Mouse (Mus musculus) spleen, adult 2 months (tissue): ENCODE measurements around the gene Zbtb12. TPM values are rescaled to one million over a fixed set of nuclear protein-coding genes. Genes with fewer than 3 reads are reported as not detected.

Experiments
- DNase-seq, 2 experiments: peaks; one replicate each; pipeline versions ENCODE4 v3.0.0 to v3.0.0-alpha.2; 2012 to 2021; ENCODE audit warnings: low spot score in 2 of 2, low read depth in 1 of 2
- H3K27ac ChIP-seq: fragments of 200-500 bp; 2 replicates; pipeline ENCODE4 v1.5.1; 2012; ENCODE audit warnings: low read length, inconsistent platforms; ENCODE audit not compliant: insufficient read depth
- H3K27me3 ChIP-seq: fragments of 200-500 bp; 2 replicates; pipeline ENCODE4 v1.6.1; 2012; ENCODE audit warnings: mild to moderate bottlenecking, moderate library complexity, low read length, inconsistent platforms; ENCODE audit not compliant: control insufficient read depth, insufficient read depth
- H3K36me3 ChIP-seq: fragments of 200-500 bp; 2 replicates; pipeline ENCODE4 v1.6.1; 2012; ENCODE audit warnings: mild to moderate bottlenecking, low read length, inconsistent platforms; ENCODE audit not compliant: control insufficient read depth, insufficient read depth
- H3K4me1 ChIP-seq: fragments of 200-500 bp; 2 replicates; pipeline ENCODE4 v1.6.1; 2011; ENCODE audit warnings: inconsistent platforms; ENCODE audit not compliant: control insufficient read depth, insufficient read depth, insufficient read length
- H3K4me3 ChIP-seq: fragments of 200-500 bp; 2 replicates; pipeline ENCODE4 v1.5.1; 2011; ENCODE audit warnings: mild to moderate bottlenecking, inconsistent platforms; ENCODE audit not compliant: insufficient read depth, insufficient read length; ENCODE audit errors: extremely low read depth
- CTCF ChIP-seq: fragments of 200-500 bp; IDR thresholded peaks from 2 replicates; pipeline ENCODE4 v1.5.1; 2011; ENCODE audit warnings: mild to moderate bottlenecking, inconsistent platforms; ENCODE audit not compliant: insufficient read depth, insufficient read length, insufficient replicate concordance; ENCODE audit errors: extremely low read depth
- POLR2A ChIP-seq: fragments of 200-500 bp; IDR thresholded peaks from 2 replicates; pipeline ENCODE4 v1.6.1; 2011; ENCODE audit warnings: low read depth, low read length, inconsistent platforms
- WGBS: fragments of 180-500 bp; shearing (Covaris S2); methylation state at CpG from one replicate; pipeline ENCODE4 v1.1.7; 2018; 5-methylcytosine and 5-hydroxymethylcytosine counted together
- polyA plus RNA-seq: library from polyadenylated mRNA; depleted of rRNA; stranded (reverse); fragments of >200 nt; gene quantifications from 2 replicates; pipeline ENCODE4 v1.2.3, GENCODE M21; 2012; rRNA removed

Zbtb12 gene
- polyA plus RNA-seq, 1 experiment: 12.0 TPM

DNA sequence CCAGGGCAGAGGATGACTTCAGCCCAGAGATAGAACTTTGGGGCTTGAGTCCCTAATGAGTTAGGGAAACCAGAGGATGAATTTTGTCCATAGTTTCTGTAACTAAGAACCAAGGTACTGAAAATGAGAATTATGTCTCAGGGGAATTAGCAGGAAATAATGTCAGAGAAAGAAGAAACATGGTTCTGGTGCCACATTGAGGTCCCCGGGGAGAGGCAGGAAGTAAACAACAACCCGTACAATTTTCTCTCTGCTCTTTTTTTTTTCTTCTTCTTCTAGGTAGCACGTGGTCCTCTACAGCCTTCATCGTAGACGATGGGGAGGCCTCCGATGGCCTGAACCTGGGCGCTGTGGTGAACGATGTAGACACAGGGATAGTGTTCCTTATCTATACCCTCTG lies 53.0 kb downstream of the Zbtb12 start:
- peak; percentile 49 to 68 for DNase-seq
- Histone ChIP-seq H3K27ac (peak overlapping the region; percentile 79), H3K4me1 (peaks cover 5% of the 10 kb centered on the region; the same call in 1 of the 2 replicates), H3K4me3 (peak overlapping the region; percentile 82), H3K36me3 (peaks cover 14% of the 10 kb centered on the region), H3K27me3 (no peaks in the 10 kb centered on the region)
- no peak for TF ChIP-seq CTCF
- no peak for TF ChIP-seq POLR2A
- 26% methylated on average over 8 of the region's 8 CpGs for WGBS

GRCm38 (mm10) chr17:34934031-34934430 lies 54.7 kb downstream of the Zbtb12 start:
- DNase-seq: no peak
- Histone ChIP-seq H3K4me1 (peaks cover 5% of the 10 kb centered on the region; the same call in 1 of the 2 replicates), H3K36me3 (peaks cover 15% of the 10 kb centered on the region), H3K27ac (no peak overlapping the region), H3K4me3 (no peak overlapping the region), H3K27me3 (no peaks in the 10 kb centered on the region)
- no peak for TF ChIP-seq POLR2A
- WGBS: 92% methylated on average over 24 of the region's 24 CpGs

DNA sequence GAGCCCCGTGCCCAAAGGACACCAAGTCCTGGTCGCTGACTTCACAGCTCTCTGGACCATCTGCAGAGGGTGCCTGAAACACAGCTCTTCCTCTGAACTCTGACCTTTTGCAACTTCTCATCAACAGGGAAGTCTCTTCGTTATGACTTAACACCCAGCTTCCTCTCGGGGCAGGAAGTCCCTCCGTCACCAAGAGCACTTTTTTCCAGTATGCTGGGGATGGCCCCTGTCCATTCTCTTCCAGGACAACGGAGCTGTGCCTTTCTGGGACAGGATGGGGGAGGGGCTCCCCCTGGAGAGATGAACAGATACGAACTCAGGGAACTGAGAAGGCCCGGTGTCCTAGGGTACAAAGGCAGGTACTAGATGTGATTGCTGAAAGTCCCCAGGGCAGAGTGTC lies 55.5 kb downstream of the Zbtb12 start:
- 59% methylated on average over 8 of the region's 8 CpGs for WGBS

GRCm38 (mm10) chr17:34937960-34938505 lies 58.8 kb downstream of the Zbtb12 start:
- WGBS: 83% methylated on average over 6 of the region's 6 CpGs
- no peak for TF ChIP-seq POLR2A
- TF ChIP-seq CTCF: no peak
- DNase-seq: no peak
- Histone ChIP-seq H3K27me3 (no peaks in the 10 kb centered on the region), H3K27ac (no peak overlapping the region), H3K4me3 (no peak overlapping the region), H3K36me3 (peaks cover 15% of the 10 kb centered on the region), H3K4me1 (no peaks in the 10 kb centered on the region)

More for the DNA sequence above, 55.5 kb downstream of the Zbtb12 start:
- H3K27ac ChIP-seq: no peak overlapping the region
- no peaks in the 10 kb centered on the region for H3K27me3 ChIP-seq
- H3K4me1 ChIP-seq: peaks cover 5% of the 10 kb centered on the region; the same call in 1 of the 2 replicates
- H3K4me3 ChIP-seq: no peak overlapping the region
- peaks cover 15% of the 10 kb centered on the region for H3K36me3 ChIP-seq
- no peak for DNase-seq
- TF ChIP-seq CTCF: no peak
- no peak for TF ChIP-seq POLR2A

- 54% methylated on average over 15 of the region's 15 CpGs for WGBS
- H3K36me3 ChIP-seq: peaks cover 2% of the 10 kb centered on the region; the same call in 1 of the 2 replicates
- no peaks in the 10 kb centered on the region for H3K27me3 ChIP-seq
- no peaks in the 10 kb centered on the region for H3K4me1 ChIP-seq
- no peak for TF ChIP-seq CTCF
- no peak for TF ChIP-seq POLR2A
- no peak for DNase-seq
- H3K4me3 ChIP-seq: peak overlapping the region; percentile 24
- H3K27ac ChIP-seq: peak overlapping the region; percentile 48
Measured at GRCm38 (mm10) chr17:34941344-34942041, 62.2 kb downstream of the Zbtb12 start.

GRCm38 (mm10) chr17:34943128-34943815 lies 64.0 kb downstream of the Zbtb12 start:
- H3K27me3 ChIP-seq: no peaks in the 10 kb centered on the region
- TF ChIP-seq POLR2A (no peak), CTCF (no peak)
- 96% methylated on average over 4 of the region's 4 CpGs for whole genome bisulfite sequencing
- H3K27ac ChIP-seq: no peak overlapping the region
- no peak overlapping the region for H3K4me3 ChIP-seq
- H3K36me3 ChIP-seq: no peaks in the 10 kb centered on the region
- H3K4me1 ChIP-seq: no peaks in the 10 kb centered on the region
- DNase-seq: no peak

- no peak for DNase-seq
- TF ChIP-seq POLR2A: no peak
- TF ChIP-seq CTCF: no peak
- Histone ChIP-seq H3K4me1 (no peaks in the 10 kb centered on the region), H3K27ac (no peak overlapping the region), H3K4me3 (no peak overlapping the region), H3K36me3 (no peaks in the 10 kb centered on the region), H3K27me3 (no peaks in the 10 kb centered on the region)
Measured at GRCm38 (mm10) chr17:34944362-34944761, 65.1 kb downstream of the Zbtb12 start.

Other genes starting within 250 kb of the Zbtb12 start
- 9.5 and 9.9 TPM in 2 replicates for gene Prrt1, start 249.9 kb upstream of the Zbtb12 start, polyA plus RNA-seq
- gene Fkbpl, start 234.7 kb upstream of the Zbtb12 start, polyA plus RNA-seq: 1.4 and 1.6 TPM in 2 replicates
- gene Atf6b, start 232.3 kb upstream of the Zbtb12 start, polyA plus RNA-seq: 76.4 and 102 TPM in 2 replicates
- gene Tnxb, start 208.9 kb upstream of the Zbtb12 start, polyA plus RNA-seq: 34.1 and 34.4 TPM in 2 replicates
- 63.4 and 68.8 TPM in 2 replicates for gene C4b, start 135.6 kb upstream of the Zbtb12 start, polyA plus RNA-seq
- 3.7 and 5.4 TPM in 2 replicates for gene Cyp21a1, start 74.9 kb upstream of the Zbtb12 start, polyA plus RNA-seq
- gene Stk19, start 42.5 kb upstream of the Zbtb12 start, polyA plus RNA-seq: 31.6 and 37.7 TPM in 2 replicates
- gene Dxo, start 42.5 kb upstream of the Zbtb12 start, polyA plus RNA-seq: 54.2 and 68.3 TPM in 2 replicates
- gene Skiv2l, start 29.3 kb upstream of the Zbtb12 start, polyA plus RNA-seq: 81.7 and 110 TPM in 2 replicates
- 14.1 and 15.0 TPM in 2 replicates for gene Nelfe, start 29.1 kb upstream of the Zbtb12 start, polyA plus RNA-seq
- 22.8 and 25.3 TPM in 2 replicates for gene Cfb, start 17.0 kb upstream of the Zbtb12 start, polyA plus RNA-seq
- 0.04 TPM in 1 of 2 replicates, not detected in the other for gene Gm20547, start 2.6 kb downstream of the Zbtb12 start, polyA plus RNA-seq
- gene C2, start 18.8 kb downstream of the Zbtb12 start, polyA plus RNA-seq: 15.9 and 16.0 TPM in 2 replicates
- gene Ehmt2, start 19.0 kb downstream of the Zbtb12 start, polyA plus RNA-seq: 200 and 246 TPM in 2 replicates
- gene Slc44a4, start 35.0 kb downstream of the Zbtb12 start, polyA plus RNA-seq: 0.05 and 0.08 TPM in 2 replicates
- 45.8 and 47.5 TPM in 2 replicates for gene Neu1, start 51.8 kb downstream of the Zbtb12 start, polyA plus RNA-seq
- 7.6 and 12.5 TPM in 2 replicates for gene Hspa1b, start 79.8 kb downstream of the Zbtb12 start, polyA plus RNA-seq
- gene Gm20481, start 90.4 kb downstream of the Zbtb12 start, polyA plus RNA-seq: not detected in 2 replicates
- gene Hspa1a, start 92.7 kb downstream of the Zbtb12 start, polyA plus RNA-seq: 4.2 and 6.7 TPM in 2 replicates
- 0.05 and 0.06 TPM in 2 replicates for gene Hspa1l, start 93.2 kb downstream of the Zbtb12 start, polyA plus RNA-seq
- 60.7 and 65.2 TPM in 2 replicates for gene Lsm2, start 102.4 kb downstream of the Zbtb12 start, polyA plus RNA-seq
- gene Vars, start 121.5 kb downstream of the Zbtb12 start, polyA plus RNA-seq: 489 and 697 TPM in 2 replicates
- 0.72 and 0.90 TPM in 2 replicates for gene Vwa7, start 137.1 kb downstream of the Zbtb12 start, polyA plus RNA-seq
- gene Sapcd1, start 148.5 kb downstream of the Zbtb12 start, polyA plus RNA-seq: 7.3 and 14.7 TPM in 2 replicates
- gene Msh5, start 167.3 kb downstream of the Zbtb12 start, polyA plus RNA-seq: 8.6 and 9.5 TPM in 2 replicates
- gene Clic1, start 170.5 kb downstream of the Zbtb12 start, polyA plus RNA-seq: 123 and 134 TPM in 2 replicates
- 18.4 and 18.9 TPM in 2 replicates for gene Ddah2, start 179.6 kb downstream of the Zbtb12 start, polyA plus RNA-seq
- 0.47 and 0.59 TPM in 2 replicates for gene Ly6g6c, start 185.9 kb downstream of the Zbtb12 start, polyA plus RNA-seq
- gene Mpig6b, start 186.7 kb downstream of the Zbtb12 start, polyA plus RNA-seq: 4.8 and 5.6 TPM in 2 replicates
- 0.31 and 0.39 TPM in 2 replicates for gene Ly6g6e, start 197.4 kb downstream of the Zbtb12 start, polyA plus RNA-seq
- gene Ly6g6d, start 198.6 kb downstream of the Zbtb12 start, polyA plus RNA-seq: 1.3 and 1.8 TPM in 2 replicates
- 7.8 and 9.7 TPM in 2 replicates for gene Ly6g6f, start 206.1 kb downstream of the Zbtb12 start, polyA plus RNA-seq
- gene Abhd16a, start 209.8 kb downstream of the Zbtb12 start, polyA plus RNA-seq: 119 and 154 TPM in 2 replicates
- not detected in 2 replicates for gene Ly6g5c, start 228.8 kb downstream of the Zbtb12 start, polyA plus RNA-seq
- gene Ly6g5b, start 235.9 kb downstream of the Zbtb12 start, polyA plus RNA-seq: 2.4 and 2.9 TPM in 2 replicates
- 20.9 and 29.9 TPM in 2 replicates for gene Gpank1, start 242.0 kb downstream of the Zbtb12 start, polyA plus RNA-seq
- 176 and 238 TPM in 2 replicates for gene Csnk2b, start 242.6 kb downstream of the Zbtb12 start, polyA plus RNA-seq
- 6.8 and 10.0 TPM in 2 replicates for gene D17H6S53E, start 246.9 kb downstream of the Zbtb12 start, polyA plus RNA-seq